Mouse (Mus musculus) adrenal gland, adult 8-10 months (tissue): ENCODE measurements around the gene Olfr1065. TPM values are rescaled to one million over a fixed set of nuclear protein-coding genes. Genes with fewer than 3 reads are reported as not detected.
A peak's percentile ranks its signal among the peaks of the same experiment; 100 is the strongest.
"Not testable (repeated sequence)": the region's sequence is repeated elsewhere in the genome, so short reads cannot be mapped to it uniquely, and the experiment has no call there.

Experiments used
- DNase-seq: peaks from one replicate; pipeline ENCODE4 v3.0.0; 2022
- total RNA-seq, 4 experiments: library from RNA; stranded (reverse); gene quantifications; 2 replicates each; pipeline ENCODE4 v1.2.4; 2022

Gene Olfr1065
- not detected for total RNA-seq

GRCm38 (mm10) chr2:86450491-86450890, at the start of gene Olfr1065:
Olfr1065 (minus strand) TSS chr2:86450591.
- not testable (repeated sequence) for DNase-seq

GRCm38 (mm10) chr2:86487286-86487685, 36.9 kb upstream of the Olfr1065 start, which contains the start of gene Olfr228:
Olfr228 (minus strand) TSS chr2:86487386.
- DNase-seq: no peak

GRCm38 (mm10) chr2:86464442-86465109, 14.2 kb upstream of the Olfr1065 start:
- DNase-seq: peak; percentile 12

DNA sequence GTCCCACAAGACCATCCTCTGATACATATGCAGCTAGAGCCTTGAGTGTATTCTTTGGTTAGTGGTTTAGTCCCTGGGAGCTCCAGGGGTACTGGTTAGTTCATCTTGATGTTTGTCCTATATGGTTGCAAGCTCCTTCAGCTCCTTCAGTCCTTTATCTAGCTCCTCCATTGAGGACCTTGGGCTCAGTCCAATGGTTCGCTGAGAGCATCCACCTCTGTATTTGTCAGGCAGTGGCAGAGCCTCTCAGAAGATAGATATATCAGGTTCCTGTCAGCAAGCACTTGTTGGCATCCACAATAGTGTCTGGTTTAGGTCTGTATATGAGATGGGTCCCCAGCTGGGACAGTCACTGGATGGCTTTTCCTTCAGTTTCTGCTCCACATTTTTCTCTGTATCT, 10.0 kb upstream of the Olfr1065 start:
- no peak for DNase-seq

- no peak for DNase-seq
Observed at GRCm38 (mm10) chr2:86456169-86456568, 5.8 kb upstream of the Olfr1065 start, which contains the start of gene Olfr1066. Olfr1066 (minus strand) TSS chr2:86456269.

- DNase-seq: not testable (repeated sequence)
Observed at GRCm38 (mm10) chr2:86442101-86442500, 8.3 kb downstream of the Olfr1065 start.

- DNase-seq: not testable (repeated sequence)
Observed at GRCm38 (mm10) chr2:86428511-86428910, 21.9 kb downstream of the Olfr1065 start.

GRCm38 (mm10) chr2:86426649-86427048, 23.7 kb downstream of the Olfr1065 start, which contains the start of gene Olfr1062:
Olfr1062 (minus strand) TSS chr2:86426749.
- DNase-seq: not testable (repeated sequence)

- DNase-seq: no peak
Observed at GRCm38 (mm10) chr2:86413950-86414349, 36.4 kb downstream of the Olfr1065 start, which contains the start of gene Olfr1061. Olfr1061 (minus strand) TSS chr2:86414050.

DNA sequence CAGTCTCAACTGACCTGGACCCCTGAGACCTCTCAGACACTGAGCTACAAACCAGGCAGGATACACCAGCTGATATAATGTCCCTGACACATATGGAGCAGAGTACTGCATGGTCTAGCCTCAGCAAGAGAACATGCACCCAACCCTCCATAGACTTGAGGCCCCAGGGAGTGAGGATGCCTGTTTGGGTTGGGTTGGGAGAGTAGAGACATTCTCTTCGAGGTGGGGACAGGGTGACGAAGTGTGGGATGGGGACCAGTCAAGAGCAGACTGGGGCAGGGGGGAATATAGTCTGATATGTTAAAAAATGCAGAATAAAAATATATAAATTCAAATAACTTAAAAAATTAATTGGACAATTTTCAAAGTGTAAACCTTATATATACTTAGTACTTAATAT, 55.3 kb downstream of the Olfr1065 start:
- DNase-seq: no peak

Other genes starting within 250 kb of the Olfr1065 start
- gene Olfr1045, start 247.6 kb downstream of the Olfr1065 start, total RNA-seq: not detected
- gene Olfr1046, start 231.3 kb downstream of the Olfr1065 start, total RNA-seq: not detected
- gene Olfr1047, start 219.2 kb downstream of the Olfr1065 start, total RNA-seq: not detected
- gene Olfr1048, start 210.3 kb downstream of the Olfr1065 start, total RNA-seq: not detected
- gene Olfr1049, start 192.3 kb downstream of the Olfr1065 start, total RNA-seq: not detected
- not detected for gene Olfr1051, start 171.5 kb downstream of the Olfr1065 start, total RNA-seq
- gene Olfr1052, start 158.1 kb downstream of the Olfr1065 start, total RNA-seq: not detected
- gene Olfr1053, start 135.3 kb downstream of the Olfr1065 start, total RNA-seq: not detected
- not detected for gene Olfr1054, start 115.2 kb downstream of the Olfr1065 start, total RNA-seq
- not detected for gene Olfr1055, start 100.3 kb downstream of the Olfr1065 start, total RNA-seq
- gene Olfr1056, start 88.1 kb downstream of the Olfr1065 start, total RNA-seq: not detected
- not detected for gene Olfr1057, start 72.2 kb downstream of the Olfr1065 start, total RNA-seq
- not detected for gene Olfr1058, start 62.0 kb downstream of the Olfr1065 start, total RNA-seq
- gene Olfr1061, start 36.5 kb downstream of the Olfr1065 start, total RNA-seq: not detected
- gene Olfr1062, start 23.8 kb downstream of the Olfr1065 start, total RNA-seq: not detected
- gene Olfr1066, start 5.7 kb upstream of the Olfr1065 start, total RNA-seq: not detected
- not detected for gene Olfr228, start 36.8 kb upstream of the Olfr1065 start, total RNA-seq
- not detected for gene Olfr1076, start 57.9 kb upstream of the Olfr1065 start, total RNA-seq
- gene Olfr1079, start 91.9 kb upstream of the Olfr1065 start, total RNA-seq: not detected
- gene Olfr1080, start 107.6 kb upstream of the Olfr1065 start, total RNA-seq: not detected
- not detected for gene Olfr1082, start 148.4 kb upstream of the Olfr1065 start, total RNA-seq
- gene Olfr1084, start 189.1 kb upstream of the Olfr1065 start, total RNA-seq: not detected
- gene Olfr1085, start 211.4 kb upstream of the Olfr1065 start, total RNA-seq: not detected
- not detected for gene Olfr1086, start 229.5 kb upstream of the Olfr1065 start, total RNA-seq
- gene Olfr1087, start 247.8 kb upstream of the Olfr1065 start, total RNA-seq: not detected